Mouse (Mus musculus): ENCODE results near the gene Gm10354. TPM values are rescaled to one million over a fixed set of nuclear protein-coding genes. Genes with fewer than 3 reads are reported as not detected.

Gm10354 gene
- not detected for polyA plus RNA-seq (2014; fragmentation: Illumina TruSeq; extraction: RNeasy Lipid Tissue Mini Kit (QIAGEN cat#74804); ENCODE audit: low read depth, low replicate concordance)

DNA sequence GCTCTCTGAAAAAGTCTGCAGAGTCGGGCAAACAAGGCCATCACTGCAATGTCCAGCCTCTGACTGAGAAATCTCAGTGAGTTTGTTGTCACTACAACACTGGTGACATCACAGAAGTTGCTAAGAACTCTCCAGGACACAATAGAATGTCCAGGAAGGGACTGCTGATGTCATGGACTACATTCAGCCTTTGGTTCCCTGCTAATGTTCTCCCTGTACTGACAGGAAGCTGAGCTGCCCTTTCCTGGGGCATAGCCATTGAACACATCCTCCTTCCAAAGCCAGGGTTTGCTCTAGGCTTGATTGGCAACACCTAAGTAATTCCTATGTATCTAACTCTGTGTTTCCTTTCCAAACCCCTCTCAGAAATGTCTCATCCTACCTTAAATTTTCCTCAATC lies at the start of gene Gm10354:
Gm10354 (minus strand) TSS at position 101 of the 400 bp plus-strand sequence.

GRCm38 (mm10) chr5:14938329-14938728 lies 40.4 kb downstream of the Gm10354 start, which contains the start of gene Speer4e:
Gene Speer4e (minus strand): TSS chr5:14938429.

Other genes with a start within 250 kb of the Gm10354 start
- gene Gm9758, start 64.0 kb downstream of the Gm10354 start, polyA plus RNA-seq (2014; fragmentation: Illumina TruSeq; extraction: RNeasy Lipid Tissue Mini Kit (QIAGEN cat#74804); ENCODE audit: low read depth, low replicate concordance) = not detected
- not detected for gene Speer4e, start 40.5 kb downstream of the Gm10354 start, polyA plus RNA-seq (2014; fragmentation: Illumina TruSeq; extraction: RNeasy Lipid Tissue Mini Kit (QIAGEN cat#74804); ENCODE audit: low read depth, low replicate concordance)
- gene Gm17019, start 54.1 kb upstream of the Gm10354 start, polyA plus RNA-seq (2014; fragmentation: Illumina TruSeq; extraction: RNeasy Lipid Tissue Mini Kit (QIAGEN cat#74804); ENCODE audit: low read depth, low replicate concordance) = not detected

Data from adrenal gland, adult 10 weeks (tissue).